Mouse (Mus musculus) lung, embryonic 16.5 days (tissue): Measurements from ENCODE around the gene Slc1a5. TPM values are rescaled to one million over a fixed set of nuclear protein-coding genes. Genes with fewer than 3 reads are reported as not detected.

ENCODE experiments used
- ATAC-seq: fragments of 200-750 bp; cut with Nextera tagmentation; 2 replicates; pipeline ENCODE4 v1.8.0; 2017; ENCODE audit warnings: low read depth, mild to moderate bottlenecking, moderate library complexity
- H3K27ac ChIP-seq: fragments of 300-500 bp; sonication (generic); 2 replicates; pipeline ENCODE4 v1.5.1; 2014; ENCODE audit warnings: mild to moderate bottlenecking, control low read depth, low read length
- H3K27me3 ChIP-seq: fragments of 300-500 bp; sonication (generic); 2 replicates; pipeline ENCODE4 v1.6.1; 2014; ENCODE audit warnings: low read depth, low read length, mixed read lengths; ENCODE audit not compliant: control insufficient read depth, insufficient read depth
- H3K36me3 ChIP-seq: fragments of 300-500 bp; sonication (generic); 2 replicates; pipeline ENCODE4 v1.6.1; 2014; ENCODE audit warnings: low read length; ENCODE audit not compliant: control insufficient read depth, insufficient read depth
- H3K4me1 ChIP-seq: fragments of 300-500 bp; sonication (generic); replicated peaks from 2 replicates; pipeline ENCODE4 v1.6.1; 2014; ENCODE audit warnings: low read length, mixed read lengths; ENCODE audit not compliant: control insufficient read depth, insufficient read depth
- H3K4me2 ChIP-seq: fragments of 300-500 bp; sonication (generic); 2 replicates; pipeline ENCODE4 v1.6.1; 2014; ENCODE audit warnings: low read depth, low read length, control low read depth
- H3K4me3 ChIP-seq: fragments of 300-500 bp; sonication (generic); 2 replicates; pipeline ENCODE4 v1.5.1; 2014; ENCODE audit warnings: mild to moderate bottlenecking, low read length, control low read depth
- H3K9ac ChIP-seq: fragments of 300-500 bp; sonication (generic); 2 replicates; pipeline ENCODE4 v1.6.1; 2014; ENCODE audit warnings: low read length, control low read depth
- H3K9me3 ChIP-seq: fragments of 300-500 bp; sonication (generic); 2 replicates; pipeline ENCODE4 v1.6.1; 2016; ENCODE audit warnings: low read length; ENCODE audit not compliant: control insufficient read depth
- WGBS: fragments of 180-500 bp; shearing (Covaris S2); extraction: QIAGEN DNeasy Blood & Tissue Kit; methylation state at CpG from one replicate; pipeline ENCODE4 v1.1.7; 2014; 5-methylcytosine and 5-hydroxymethylcytosine counted together
- polyA plus RNA-seq: library from polyadenylated mRNA; unstranded; fragments of >200 nt; fragmentation: Nextera tagmentation; extraction: Ambion mirVana; gene quantifications from 2 replicates; pipeline ENCODE4 v1.2.1, GENCODE M21; 2015

Slc1a5 gene
- polyA plus RNA-seq, 1 experiment from 2014 or later: 46.7 TPM

DNA sequence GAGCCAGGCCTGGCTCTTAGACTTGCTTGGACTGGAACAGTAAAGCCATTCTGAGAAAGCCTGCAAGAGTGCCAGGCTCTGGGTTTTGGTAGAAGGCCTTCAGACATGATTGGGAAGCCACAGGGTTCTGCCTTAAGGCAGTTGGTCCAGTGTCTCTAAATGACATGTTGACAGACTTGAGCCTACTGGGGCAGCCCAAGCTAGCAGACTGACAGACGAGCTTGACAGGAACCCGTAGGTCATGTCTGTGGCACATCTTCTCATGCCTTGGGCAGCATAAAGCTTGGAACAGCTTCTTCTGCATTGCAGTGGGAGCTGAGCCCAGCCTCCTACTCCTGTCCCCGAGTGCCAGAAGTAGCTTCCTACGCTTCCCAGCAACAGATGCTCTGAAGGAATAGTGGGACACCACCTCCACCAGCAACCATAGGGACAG lies 40.5 kb downstream of the Slc1a5 start:
- WGBS: 53% methylated on average over 4 of the region's 4 CpGs
- 0 out of 2 replicates have a peak overlapping the region, but pooled peaks have one; percentile 4 for H3K9ac ChIP-seq
- no peak overlapping the region for H3K27ac ChIP-seq
- peaks cover 13% of the 10 kb centered on the region for H3K36me3 ChIP-seq
- no peaks in the 10 kb centered on the region for H3K27me3 ChIP-seq
- H3K9me3 ChIP-seq: no peaks in the 10 kb centered on the region
- peaks cover 29% of the 10 kb centered on the region for H3K4me1 ChIP-seq
- no peak for ATAC-seq
- no peak overlapping the region for H3K4me3 ChIP-seq
- H3K4me2 ChIP-seq: no peak overlapping the region

DNA sequence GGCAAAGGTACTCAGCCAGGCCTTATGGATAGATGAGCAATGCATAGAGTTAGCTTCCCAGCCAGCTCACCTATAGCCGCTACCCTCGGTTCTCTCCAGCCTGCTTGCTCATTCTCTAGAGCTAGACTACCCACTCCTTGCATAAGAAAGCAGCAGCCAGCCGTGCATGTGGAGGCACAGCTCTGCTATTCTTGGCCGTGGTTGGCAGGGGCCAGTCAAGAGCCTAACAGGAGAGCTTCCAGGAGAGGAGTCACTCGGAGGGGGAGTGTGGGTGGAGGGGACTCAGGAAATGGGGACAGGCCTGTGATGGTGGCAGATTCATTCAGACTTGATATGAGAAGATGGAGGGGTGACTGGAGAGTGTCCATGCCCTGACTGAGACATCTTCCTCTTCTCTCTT lies 42.6 kb downstream of the Slc1a5 start:
- H3K36me3 ChIP-seq: peaks cover 26% of the 10 kb centered on the region
- no peak overlapping the region for H3K27ac ChIP-seq

DNA sequence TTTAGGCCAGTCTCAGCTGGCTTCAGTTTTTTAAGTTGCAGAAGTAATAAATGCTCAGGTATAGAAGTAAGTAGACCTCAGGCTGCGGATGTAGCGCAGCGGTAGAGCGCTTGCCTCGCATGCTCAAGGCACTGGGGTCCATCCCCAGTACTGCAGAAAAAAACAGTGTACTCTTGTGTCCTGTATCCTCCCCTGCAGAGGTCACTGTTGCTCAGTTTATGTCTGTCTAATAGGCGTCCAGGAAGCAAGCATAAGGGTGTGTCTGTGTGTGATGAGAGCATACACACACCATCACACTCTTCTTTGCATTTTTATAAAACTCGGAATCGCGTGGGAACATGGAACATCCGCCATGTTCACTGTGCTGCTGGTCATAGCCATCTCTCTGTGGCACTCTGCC lies 44.6 kb downstream of the Slc1a5 start:
- Histone ChIP-seq H3K36me3 (peaks cover 36% of the 10 kb centered on the region), H3K9me3 (no peaks in the 10 kb centered on the region), H3K4me3 (no peak overlapping the region), H3K4me1 (peaks cover 5% of the 10 kb centered on the region), H3K27me3 (no peaks in the 10 kb centered on the region), H3K4me2 (no peak overlapping the region), H3K9ac (no peak overlapping the region), H3K27ac (no peak overlapping the region)
- ATAC-seq: no peak
- 81% methylated on average over 10 of the region's 10 CpGs for WGBS

More for the DNA sequence above, 42.6 kb downstream of the Slc1a5 start:
- Histone ChIP-seq H3K9ac (no peak overlapping the region), H3K9me3 (no peaks in the 10 kb centered on the region), H3K27me3 (no peaks in the 10 kb centered on the region), H3K4me2 (no peak overlapping the region), H3K4me3 (no peak overlapping the region), H3K4me1 (peaks cover 17% of the 10 kb centered on the region)
- no peak for ATAC-seq
- 54% methylated on average over 5 of the region's 5 CpGs for WGBS

DNA sequence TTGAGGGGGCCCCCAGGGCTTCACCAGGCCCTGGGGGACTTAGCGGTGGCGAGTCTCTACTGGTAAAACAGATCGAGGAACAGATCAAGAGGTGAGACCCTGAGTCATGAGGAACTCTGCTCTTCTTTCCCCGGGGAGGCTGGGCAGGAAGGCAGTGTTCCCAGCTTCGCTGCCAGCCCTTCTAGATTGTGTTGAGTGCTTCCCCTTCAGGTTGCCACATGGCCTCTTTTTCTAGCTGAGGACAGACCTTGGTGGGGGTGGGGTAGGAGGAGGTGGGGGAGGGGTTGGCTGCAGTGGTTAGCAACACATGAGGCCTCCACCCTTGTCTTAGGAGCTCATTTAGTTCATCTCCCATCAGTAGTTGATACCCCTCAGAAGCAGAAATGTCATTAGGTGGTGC lies 45.4 kb downstream of the Slc1a5 start:
- Histone ChIP-seq H3K27ac (no peak overlapping the region), H3K36me3 (peaks cover 40% of the 10 kb centered on the region), H3K9me3 (no peaks in the 10 kb centered on the region), H3K4me1 (no peaks in the 10 kb centered on the region; the same call in 1 of the 2 replicates), H3K27me3 (no peaks in the 10 kb centered on the region), H3K4me3 (no peak overlapping the region), H3K9ac (no peak overlapping the region), H3K4me2 (no peak overlapping the region)
- no peak for ATAC-seq
- 67% methylated on average over 5 of the region's 5 CpGs for WGBS

DNA sequence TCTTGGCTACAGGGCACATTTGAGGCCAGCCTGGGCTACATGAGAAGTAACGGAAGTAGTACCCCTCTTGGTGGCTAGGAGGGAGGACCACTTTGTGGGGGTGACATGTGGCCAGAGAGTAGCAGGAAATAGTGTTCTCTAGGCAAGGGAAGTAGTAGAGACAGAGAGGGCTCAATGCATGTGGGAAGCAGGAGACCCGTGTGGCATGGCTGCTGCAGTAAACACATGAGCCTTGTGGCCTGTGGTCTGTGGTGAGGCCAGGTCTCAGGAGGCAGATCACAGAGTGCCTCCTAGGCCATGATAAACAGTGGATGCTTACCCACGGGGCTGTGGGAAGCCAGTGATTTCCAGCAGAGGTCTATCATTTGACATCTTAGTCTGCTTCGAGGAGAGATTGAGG lies 46.1 kb downstream of the Slc1a5 start:
- peaks cover 46% of the 10 kb centered on the region for H3K36me3 ChIP-seq
- no peak overlapping the region for H3K4me2 ChIP-seq
- no peak overlapping the region for H3K27ac ChIP-seq
- H3K4me3 ChIP-seq: no peak overlapping the region
- WGBS: 72% methylated on average over 4 of the region's 4 CpGs
- no peak overlapping the region for H3K9ac ChIP-seq
- ATAC-seq: no peak
- no peaks in the 10 kb centered on the region; the same call in 1 of the 2 replicates for H3K4me1 ChIP-seq
- H3K9me3 ChIP-seq: no peaks in the 10 kb centered on the region
- no peaks in the 10 kb centered on the region for H3K27me3 ChIP-seq

DNA sequence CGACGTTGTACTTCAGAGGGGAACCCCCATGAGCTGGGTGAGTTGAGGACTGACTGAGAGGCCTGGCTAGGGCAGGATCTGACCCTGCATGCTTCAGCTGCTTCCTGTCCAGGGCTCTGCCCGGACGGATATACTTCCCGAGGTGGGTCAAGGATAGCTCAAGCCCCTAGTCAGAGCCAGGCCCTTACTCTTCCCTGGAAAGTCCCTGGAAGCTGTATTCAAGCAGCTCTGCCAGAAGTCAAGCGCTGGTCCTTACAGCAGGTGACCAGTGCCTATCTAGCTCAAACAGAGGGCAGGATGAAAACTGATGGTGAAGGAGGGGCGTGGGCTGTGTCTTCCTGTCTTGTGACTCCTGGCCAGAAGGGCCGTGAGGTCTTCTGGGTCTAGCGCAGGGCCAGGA lies 49.3 kb downstream of the Slc1a5 start:
- H3K9ac ChIP-seq: no peak overlapping the region
- H3K4me1 ChIP-seq: no peaks in the 10 kb centered on the region
- H3K4me2 ChIP-seq: no peak overlapping the region
- H3K36me3 ChIP-seq: peaks cover 55% of the 10 kb centered on the region
- WGBS: 74% methylated on average over 9 of the region's 9 CpGs
- ATAC-seq: no peak
- H3K4me3 ChIP-seq: no peak overlapping the region
- no peaks in the 10 kb centered on the region for H3K9me3 ChIP-seq
- no peak overlapping the region for H3K27ac ChIP-seq
- H3K27me3 ChIP-seq: no peaks in the 10 kb centered on the region

DNA sequence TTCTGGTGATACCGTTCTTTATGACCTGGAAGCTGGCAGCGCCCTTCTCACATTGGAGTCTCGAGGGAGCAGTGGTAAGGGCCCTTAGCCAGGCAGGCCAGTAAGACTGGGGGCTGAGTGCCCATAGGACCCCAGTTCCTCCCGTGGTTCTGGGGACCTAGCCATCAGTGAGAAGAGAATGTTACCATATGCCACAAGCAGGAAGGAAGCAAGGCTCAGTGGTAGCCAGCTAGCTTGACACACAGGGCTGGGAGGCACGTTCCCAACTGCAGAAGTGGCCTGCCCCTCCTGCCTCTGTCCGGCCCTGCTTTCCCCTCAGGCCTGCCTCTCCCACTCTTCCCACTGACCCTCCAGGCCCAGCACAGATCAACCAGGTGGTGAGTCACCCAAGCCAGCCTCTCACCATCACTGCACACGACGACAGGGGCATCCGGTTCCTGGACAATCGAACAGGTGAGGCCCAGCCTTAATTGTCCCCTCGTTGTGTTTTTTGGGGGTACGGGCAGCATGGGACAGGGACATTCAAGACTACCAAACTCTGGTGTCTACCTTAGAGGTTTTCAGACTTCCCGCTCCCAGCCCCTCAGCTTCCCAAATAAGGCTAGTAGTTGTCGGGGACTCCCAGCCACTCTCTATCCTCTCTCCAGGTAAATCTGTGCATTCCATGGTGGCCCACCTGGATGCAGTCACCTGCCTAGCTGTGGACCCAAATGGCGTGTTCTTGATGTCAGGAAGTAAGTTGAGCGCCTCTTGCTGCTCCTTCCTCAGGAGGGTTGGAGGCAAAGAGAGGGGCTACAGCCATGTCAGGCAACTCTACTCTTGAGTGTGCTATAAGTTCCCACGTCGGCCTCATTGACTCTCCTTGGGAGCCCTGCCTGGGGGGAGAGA lies 57.0 kb downstream of the Slc1a5 start:
- Histone ChIP-seq H3K4me1 (peaks cover 11% of the 10 kb centered on the region; the same call in 1 of the 2 replicates), H3K9ac (no peak overlapping the region), H3K27me3 (no peaks in the 10 kb centered on the region), H3K36me3 (peaks cover 42% of the 10 kb centered on the region), H3K4me2 (no peak overlapping the region), H3K27ac (no peak overlapping the region), H3K4me3 (no peak overlapping the region), H3K9me3 (no peaks in the 10 kb centered on the region)
- 88% methylated on average over 18 of the region's 18 CpGs for WGBS
- ATAC-seq: no peak

DNA sequence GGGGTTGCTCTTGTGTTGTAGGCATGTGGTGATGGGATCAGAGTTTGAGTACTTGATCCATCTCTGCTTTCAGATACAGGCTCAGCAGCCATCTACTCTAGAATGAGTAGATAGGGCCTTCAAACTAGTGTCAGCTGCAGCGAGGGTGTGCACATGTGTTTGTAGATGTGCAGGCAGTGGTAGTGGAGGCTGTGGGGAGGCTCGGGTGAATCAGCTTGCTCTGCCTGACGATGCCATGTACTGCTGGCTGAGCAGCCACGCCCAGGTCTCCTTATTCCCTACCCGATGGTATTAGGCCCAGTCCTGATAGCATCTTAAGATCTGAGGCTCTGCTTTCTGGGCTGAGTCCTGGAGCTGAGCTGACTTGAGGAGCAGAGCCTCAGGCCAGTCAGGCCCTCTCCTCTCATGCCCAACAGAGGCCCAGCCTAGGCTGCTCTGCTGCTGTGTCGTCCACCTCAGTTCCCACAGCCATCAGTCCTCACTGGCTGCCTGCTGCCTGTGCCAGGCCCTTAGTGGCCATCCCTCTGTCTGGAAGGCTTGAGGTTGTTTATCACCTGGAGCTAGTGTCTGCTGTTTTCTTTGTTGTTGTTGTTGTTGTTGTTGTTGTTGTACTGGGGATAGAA lies 57.8 kb downstream of the Slc1a5 start:
- Histone ChIP-seq H3K9ac (no peak overlapping the region), H3K4me1 (peaks cover 15% of the 10 kb centered on the region), H3K36me3 (peaks cover 39% of the 10 kb centered on the region), H3K4me2 (no peak overlapping the region), H3K9me3 (no peaks in the 10 kb centered on the region), H3K4me3 (no peak overlapping the region), H3K27me3 (no peaks in the 10 kb centered on the region), H3K27ac (no peak overlapping the region)
- WGBS: 72% methylated on average over 6 of the region's 6 CpGs
- no peak for ATAC-seq

DNA sequence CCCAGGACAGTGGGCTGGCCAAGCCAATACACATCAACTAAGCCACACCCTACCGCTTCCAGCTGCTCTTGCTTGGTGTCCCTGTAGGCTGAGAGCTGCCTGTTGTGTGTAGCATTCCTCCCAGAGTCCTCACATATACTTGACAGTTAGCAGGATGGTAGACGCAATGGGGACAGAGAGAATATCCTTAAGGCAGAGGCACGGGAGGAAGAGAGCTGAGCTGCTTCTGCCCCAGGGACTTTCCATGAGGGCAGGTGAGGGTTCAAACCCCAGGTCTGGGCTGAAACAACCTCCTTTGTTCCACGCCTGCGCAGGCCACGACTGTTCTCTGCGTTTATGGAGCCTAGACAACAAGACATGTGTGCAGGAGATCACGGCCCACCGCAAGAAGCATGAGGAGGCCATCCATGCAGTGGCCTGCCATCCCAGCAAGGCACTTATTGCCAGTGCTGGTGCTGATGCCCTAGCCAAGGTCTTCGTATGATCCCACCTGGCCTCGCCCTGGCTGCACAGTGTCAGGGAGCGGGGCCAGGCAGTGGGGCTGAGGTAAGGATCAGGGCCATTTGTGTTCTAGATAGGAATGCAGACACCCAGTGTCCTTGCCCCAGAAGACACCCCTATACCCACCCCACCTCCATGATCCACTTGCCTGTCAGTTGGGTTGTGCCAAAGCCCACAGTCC lies 58.4 kb downstream of the Slc1a5 start:
- Histone ChIP-seq H3K9ac (no peak overlapping the region), H3K27ac (no peak overlapping the region), H3K4me3 (no peak overlapping the region), H3K9me3 (no peaks in the 10 kb centered on the region), H3K4me2 (no peak overlapping the region), H3K36me3 (peaks cover 36% of the 10 kb centered on the region), H3K27me3 (no peaks in the 10 kb centered on the region), H3K4me1 (peaks cover 20% of the 10 kb centered on the region)
- 87% methylated on average over 12 of the region's 12 CpGs for WGBS
- ATAC-seq: no peak
